Mouse (Mus musculus): ENCODE measurements at regions not wholly inside any gene's neighbourhood (a gene's known extent, or its start where the extent isn't known, plus 50 kb on each side); places are given as distances from the start of the nearest gene placed in this dataset.
"Not testable (repeated sequence)": the region's sequence is repeated elsewhere in the genome, so short reads cannot be mapped to it uniquely, and the experiment has no call there.

- intact Hi-C loops (cut with DNase I; ENCODE audit: low total_unique reads) = no loop called here
- no peak for DNase-seq
These were observed 52.3 kb upstream of the Gpd2 start for GRCm38 (mm10) chr2:57185151-57185550.

GRCm38 (mm10) chr2:57183108-57183507, 54.3 kb upstream of the Gpd2 start:
- intact Hi-C loops (cut with DNase I; ENCODE audit: low total_unique reads) = not testable (repeated sequence)

GRCm38 (mm10) chr2:57181692-57182541, 55.5 kb upstream of the Gpd2 start:
- intact Hi-C loops (cut with DNase I; ENCODE audit: low total_unique reads) = no loop called here
- peak; percentile 94 for DNase-seq

More at GRCm38 (mm10) chr2:57183108-57183507, 54.3 kb upstream of the Gpd2 start:
- DNase-seq = not testable (repeated sequence)

GRCm38 (mm10) chr2:57181350-57181691, 56.1 kb upstream of the Gpd2 start:
- no peak for DNase-seq
- intact Hi-C loops (cut with DNase I; ENCODE audit: low total_unique reads) = no loop called here

GRCm38 (mm10) chr2:57178056-57178455, 54.3 kb upstream of the Nr4a2 start:
- intact Hi-C loops (cut with DNase I; ENCODE audit: low total_unique reads) = no loop called here
- no peak for DNase-seq

GRCm38 (mm10) chr2:57176547-57176946, 52.7 kb upstream of the Nr4a2 start:
- intact Hi-C loops (cut with DNase I; ENCODE audit: low total_unique reads) = no loop called here
- DNase-seq = no peak

- intact Hi-C loops (cut with DNase I; ENCODE audit: low total_unique reads) = no loop called here
- no peak for DNase-seq
These were observed 51.4 kb upstream of the Nr4a2 start for GRCm38 (mm10) chr2:57175219-57175618.
